Mouse (Mus musculus): ENCODE results near the gene Tmod1.

- TF ChIP-seq CHD2 (IDR thresholded peaks at IDR 0.05; ENCODE audit: low read depth, low read length) (no peak), MAFK (IDR thresholded peaks at IDR 0.05; ENCODE audit: insufficient read depth, low read depth, low read length) (no peak)
Observed at GRCm38 (mm10) chr4:46040594-46041192, 2.0 kb downstream of the Tmod1 start.

Measured in ES-E14 (cell line).